Mouse (Mus musculus) bone marrow, adult 2 months (tissue): ENCODE results near the gene Foxc1.

ENCODE experiments used
- CTCF ChIP-seq: fragments of 200-500 bp; IDR thresholded peaks from 2 replicates; pipeline ENCODE4 v1.5.1; 2011; ENCODE audit warnings: low read length, control low read depth; ENCODE audit not compliant: control insufficient read depth, insufficient read depth
- POLR2A ChIP-seq: fragments of 200-500 bp; IDR thresholded peaks from 2 replicates; pipeline ENCODE4 v1.6.1; 2011; ENCODE audit warnings: low read depth, mild to moderate bottlenecking, control low read depth, low read length, borderline replicate concordance; ENCODE audit not compliant: control insufficient read depth

DNA sequence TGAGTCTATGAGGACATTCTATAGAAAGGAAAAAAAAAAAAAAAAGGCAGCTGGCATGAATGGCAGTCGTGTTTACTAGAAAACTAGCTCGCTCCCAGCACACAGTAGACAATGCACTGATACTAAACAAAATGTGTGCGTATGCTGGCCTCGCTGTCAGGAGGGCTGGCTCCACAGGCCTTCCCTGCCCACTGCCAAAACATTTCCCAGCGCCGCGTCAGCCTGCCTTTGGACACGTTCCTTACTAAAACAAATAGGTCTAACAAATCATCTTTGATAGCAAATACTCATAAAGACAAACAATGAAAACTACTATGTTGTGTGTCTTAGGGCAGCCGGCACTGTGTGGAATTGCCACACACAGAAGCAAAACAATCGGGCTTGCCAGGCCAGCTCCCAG, 9.1 kb upstream of the Foxc1 start:
- no peak for TF ChIP-seq CTCF
- no peak for TF ChIP-seq POLR2A
